Mouse (Mus musculus) cerebellum, adult 2 months (tissue): ENCODE measurements at regions not wholly inside any gene's neighbourhood (a gene's known extent, or its start where the extent isn't known, plus 50 kb on each side); places are given as distances from the start of the nearest gene placed in this dataset.

Experiments
- CTCF ChIP-seq: fragments of 200-500 bp; IDR thresholded peaks from 2 replicates; pipeline ENCODE4 v1.5.1; 2011; ENCODE audit warnings: low read depth, mild to moderate bottlenecking, control low read depth, low read length, moderate library complexity, borderline replicate concordance; ENCODE audit not compliant: insufficient read depth
- POLR2A ChIP-seq: fragments of 200-500 bp; IDR thresholded peaks from 2 replicates; pipeline ENCODE4 v1.6.1; 2011; ENCODE audit warnings: low read length, control low read depth, borderline replicate concordance; ENCODE audit not compliant: insufficient read depth

- no peak for TF ChIP-seq CTCF
- no peak for TF ChIP-seq POLR2A
These were observed 74.1 kb upstream of the Gm11146 start for GRCm38 (mm10) chr16:77675885-77676597.
